Mouse (Mus musculus) testis, adult 2 months (tissue): ENCODE results near the gene Gm20695.

ENCODE experiments used
- CTCF ChIP-seq: fragments of 200-500 bp; IDR thresholded peaks from 2 replicates; pipeline ENCODE4 v1.5.1; 2012; ENCODE audit warnings: low read depth, mild to moderate bottlenecking, inconsistent platforms, low read length, moderate library complexity; ENCODE audit not compliant: control insufficient read depth, insufficient read depth, insufficient replicate concordance
- POLR2A ChIP-seq: fragments of 200-500 bp; IDR thresholded peaks from 2 replicates; pipeline ENCODE4 v1.6.1; 2012; ENCODE audit warnings: low read depth, mild to moderate bottlenecking, inconsistent platforms, low read length, moderate library complexity; ENCODE audit not compliant: control insufficient read depth

- no peak for TF ChIP-seq POLR2A
- TF ChIP-seq CTCF: no peak
These were observed 66.7 kb downstream of the Gm20695 start for GRCm38 (mm10) chr16:3951141-3951540.
